Comparison of ENCODE assay signal across 22 mouse cellular contexts in the genomic region with DNA sequence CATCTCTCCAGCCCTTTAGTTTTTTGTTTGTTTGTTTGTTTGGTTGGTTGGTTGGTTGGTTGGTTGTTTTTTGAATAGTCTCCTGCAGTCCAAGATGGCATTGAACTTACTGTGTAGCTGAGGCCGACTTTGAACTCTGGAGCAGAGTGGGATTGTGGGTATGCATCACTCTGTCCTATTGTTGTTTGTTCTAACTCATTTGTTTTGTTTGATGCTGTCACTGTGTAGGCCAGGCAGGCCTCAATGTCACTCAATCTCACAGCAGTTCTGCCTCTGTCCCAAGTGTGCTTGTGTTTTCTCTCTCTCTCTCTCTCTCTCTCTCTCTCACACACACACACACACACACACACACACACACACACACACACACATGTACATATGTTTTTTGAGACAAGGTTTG. TPM values are rescaled to one million over a fixed set of nuclear protein-coding genes. Genes with fewer than 3 reads are reported as not detected.
DNase-seq lines count a peak whose midpoint lies in the region; TF ChIP-seq lines count a peak whose summit lies in the region.
"Had no signal": no experiment of that assay in that cellular context is flagged by ENCODE, and none has a peak within 500 bp of the region (broad histone marks: within the 10 kb centered on the region; RNA-seq: fewer than 3 reads in every experiment).

No protein-coding gene starts in this region.

- no peaks in the 10 kb centered on the region for H3K36me3 ChIP-seq in ES-E14 (ENCODE audit: control insufficient read depth, insufficient read depth, low read length, poor library complexity, severe bottlenecking)
- H3K36me3 ChIP-seq: embryonic facial prominence, embryonic 10.5 days; embryonic facial prominence, embryonic 12.5 days; forebrain, embryonic 15.5 days had no signal

- H3K4me1 ChIP-seq in ES-E14 (ENCODE audit: control insufficient read depth in 2 of 2, insufficient read depth in 2 of 2, low read length in 2 of 2, poor library complexity in 1 of 2), result peaks cover 17 to 19% of the 10 kb centered on the region in 2 experiments

- H3K9ac ChIP-seq in ES-E14 (ENCODE audit: insufficient read depth, low read depth, low read length, poor library complexity, severe bottlenecking), result no peak overlapping the region
- H3K9ac ChIP-seq: embryonic facial prominence, embryonic 12.5 days; forebrain, embryonic 13.5 days; forebrain, embryonic 15.5 days; forebrain, postnatal 0 days had no signal

- peak; percentile 52 for DNase-seq in heart, adult 11 months
- no peak for DNase-seq in heart, postnatal 25 days (ENCODE audit: low spot score)
- DNase-seq in ES-E14 (ENCODE audit: low read depth, low spot score) (no peak), ZHBTc4 (ENCODE audit: low read depth, low spot score) (peak; percentile 56)
- no peak for DNase-seq in lung, postnatal 36 days
- DNase-seq in embryo, embryonic 10.5 days (ENCODE audit: low spot score), result no peak
- DNase-seq: adrenal gland, adult 2 months; adrenal gland, postnatal 14 days; adrenal gland, postnatal 36 days; cerebellum, adult 11 months; cerebellum, adult 18-20 months; cerebellum, adult 8-10 months; cerebellum, adult 9-11 months; cerebellum, postnatal 14 days; cerebellum, postnatal 36 days; forebrain, postnatal 0 days had no signal

- H3K9me3 ChIP-seq in ES-E14 (ENCODE audit: control insufficient read depth, insufficient read depth, low read depth, low read length), result no peaks in the 10 kb centered on the region
- H3K9me3 ChIP-seq: embryonic facial prominence, embryonic 10.5 days; embryonic facial prominence, embryonic 12.5 days; forebrain, embryonic 13.5 days; forebrain, embryonic 15.5 days had no signal

- H3K4me3 ChIP-seq in ES-E14 (ENCODE audit: insufficient read depth in 1 of 2, low read depth in 1 of 2, low read length in 2 of 2, poor library complexity in 1 of 2, severe bottlenecking in 1 of 2), result no peak overlapping the region
- H3K4me3 ChIP-seq: embryonic facial prominence, embryonic 10.5 days; embryonic facial prominence, embryonic 12.5 days; forebrain, embryonic 13.5 days; forebrain, embryonic 15.5 days had no signal

- intact Hi-C loops in heart, postnatal 25 days (cut with DNase I), result no loop called here

- H3K27ac ChIP-seq in ES-E14 (ENCODE audit: insufficient read depth, low read depth, low read length, poor library complexity, severe bottlenecking), result peak overlapping the region; percentile 47; the same call in 1 of the 2 replicates
- H3K27ac ChIP-seq: embryonic facial prominence, embryonic 10.5 days; embryonic facial prominence, embryonic 12.5 days; forebrain, embryonic 13.5 days; forebrain, embryonic 15.5 days had no signal

- in situ Hi-C loops in ES-E14 (cut with MboI; ENCODE audit: low sequenced_read_pairs in 2 of 2, unreplicated experiment in 2 of 2), result no loop called here

TF ChIP-seq in ES-E14, 5 proteins besides CTCF, POLR2A, EP300 and RAD21:
- TF ChIP-seq CHD2 (IDR thresholded peaks at IDR 0.05; ENCODE audit: low read depth, low read length), result no peak
- TF ChIP-seq ZC3H11A (IDR thresholded peaks at IDR 0.05; ENCODE audit: borderline replicate concordance, low read depth, low read length), result no peak
- TF ChIP-seq HCFC1 (IDR thresholded peaks at IDR 0.05; ENCODE audit: borderline replicate concordance, insufficient read depth, low read length), result no peak

RNA-seq across cellular contexts. Expression of gene Cic, which starts 5.6 kb away (rescaled TPM):
- total RNA-seq in heart, postnatal 25 days (2021), result 10 to 100 TPM; 61.9 to 65.9 TPM
- 68.4 and 72.4 TPM in 2 replicates for total RNA-seq in ES-E14 (2012; rRNA removed)

RNA-seq across cellular contexts. Expression of gene Erf, which starts 11.3 kb away (rescaled TPM):
- total RNA-seq in heart, postnatal 25 days (2021), result 10 to 100 TPM; 19.2 to 29.6 TPM
- total RNA-seq in ES-E14 (2012; rRNA removed), result 82.2 and 87.1 TPM in 2 replicates

RNA-seq across cellular contexts. Expression of gene Gsk3a, which starts 24.2 kb away (rescaled TPM):
- 10 to 100 TPM; 62.6 to 64.6 TPM for total RNA-seq in heart, postnatal 25 days (2021)
- total RNA-seq in ES-E14 (2012; rRNA removed), result 38.2 and 38.5 TPM in 2 replicates

RNA-seq across cellular contexts. Expression of gene Pafah1b3, which starts 35.9 kb away (rescaled TPM):
- total RNA-seq in heart, postnatal 25 days (2021), result 1 to 10 TPM; 2.7 to 4.3 TPM
- total RNA-seq in ES-E14 (2012; rRNA removed), result 76.5 and 83.2 TPM in 2 replicates

RNA-seq across cellular contexts. Expression of gene Prr19, which starts 39.3 kb away (rescaled TPM):
- total RNA-seq in heart, postnatal 25 days (2021), result not detected
- total RNA-seq in ES-E14 (2012; rRNA removed), result 4.3 and 5.7 TPM in 2 replicates
- total RNA-seq: adrenal gland, adult 2 months; adrenal gland, postnatal 14 days; adrenal gland, postnatal 36 days; common myeloid progenitor, adult 5-6 weeks; MEL had no signal

Comparison
In these comparisons a context has a peak if more than half of its experiments do, and no peak if none do; other contexts are left out.
1. DNase-seq: peak in heart, adult 11 months (single experiment) and ZHBTc4 (single experiment); none in heart, postnatal 25 days (single experiment), ES-E14 (single experiment), lung, postnatal 36 days (single experiment) and embryo, embryonic 10.5 days (single experiment).